Mouse (Mus musculus) ES-E14 (cell line): ENCODE data around the gene Bcl2l1.

Experiments
- CHD2 ChIP-seq: IDR thresholded peaks from 2 replicates; pipeline ENCODE4 v1.6.1; 2014; ENCODE audit warnings: mild to moderate bottlenecking, low read depth, low read length, inconsistent platforms
- HCFC1 ChIP-seq: IDR thresholded peaks from 2 replicates; pipeline ENCODE4 v1.6.1; 2012; ENCODE audit warnings: low read length, inconsistent platforms, borderline replicate concordance; ENCODE audit not compliant: insufficient read depth
- MAFK ChIP-seq: IDR thresholded peaks from 2 replicates; pipeline ENCODE4 v1.6.1; 2014; ENCODE audit warnings: mild to moderate bottlenecking, low read depth, low read length, inconsistent platforms; ENCODE audit not compliant: insufficient read depth
- ZC3H11A ChIP-seq: IDR thresholded peaks from 2 replicates; pipeline ENCODE4 v1.6.1; 2012; ENCODE audit warnings: low read depth, mild to moderate bottlenecking, inconsistent platforms, low read length, borderline replicate concordance
- ZNF384 ChIP-seq: IDR thresholded peaks from 2 replicates; pipeline ENCODE4 v1.6.1; 2012; ENCODE audit warnings: low read depth, low read length, inconsistent platforms

- TF ChIP-seq HCFC1 (no peak), CHD2 (no peak), ZC3H11A (no peak), MAFK (no peak), ZNF384 (no peak)
Observed at GRCm38 (mm10) chr2:152828011-152828370, 3.5 kb downstream of the Bcl2l1 start.
